Mouse (Mus musculus) limb, embryonic 11.5 days (tissue): ENCODE measurements around the gene Sptb. TPM values are rescaled to one million over a fixed set of nuclear protein-coding genes. Genes with fewer than 3 reads are reported as not detected.
A peak's percentile ranks its signal among the peaks of the same experiment; 100 is the strongest.

ENCODE experiments used
- ATAC-seq: fragments of 200-750 bp; cut with Nextera tagmentation; 2 replicates; pipeline ENCODE4 v1.8.0; 2017; ENCODE audit warnings: low read depth; ENCODE audit not compliant: insufficient number of reproducible peaks, low FRiP score, low TSS enrichment
- DNase-seq: peaks from one replicate; pipeline ENCODE4 v3.0.0-alpha.2; 2015; ENCODE audit warnings: low spot score
- H3K27ac ChIP-seq: fragments of 300-500 bp; sonication (generic); replicated peaks from 2 replicates; pipeline ENCODE4 v1.5.1; 2014; ENCODE audit warnings: low read depth, mild to moderate bottlenecking, low read length
- H3K27me3 ChIP-seq: fragments of 300-500 bp; sonication (generic); 2 replicates; pipeline ENCODE4 v1.6.1; 2014; ENCODE audit warnings: mild to moderate bottlenecking, low read length, mixed read lengths; ENCODE audit not compliant: control insufficient read depth, insufficient read depth
- H3K36me3 ChIP-seq: fragments of 300-500 bp; sonication (generic); 2 replicates; pipeline ENCODE4 v1.6.1; 2014; ENCODE audit warnings: mild to moderate bottlenecking, low read length, moderate library complexity, mixed read lengths; ENCODE audit not compliant: control insufficient read depth, insufficient read depth
- H3K4me1 ChIP-seq: fragments of 300-500 bp; sonication (generic); 2 replicates; pipeline ENCODE4 v1.6.1; 2014; ENCODE audit warnings: low read length, mixed read lengths; ENCODE audit not compliant: control insufficient read depth, insufficient read depth
- H3K4me2 ChIP-seq: fragments of 300-500 bp; sonication (generic); 2 replicates; pipeline ENCODE4 v1.6.1; 2014; ENCODE audit warnings: low read depth, mild to moderate bottlenecking, moderate library complexity; ENCODE audit not compliant: severe bottlenecking
- H3K4me3 ChIP-seq: fragments of 300-500 bp; sonication (generic); 2 replicates; pipeline ENCODE4 v1.5.1; 2014; ENCODE audit warnings: low read depth, low read length
- H3K9ac ChIP-seq: fragments of 300-500 bp; sonication (generic); 2 replicates; pipeline ENCODE4 v1.6.1; 2014; ENCODE audit warnings: mild to moderate bottlenecking, low read length
- H3K9me3 ChIP-seq: fragments of 300-500 bp; sonication (generic); 2 replicates; pipeline ENCODE4 v1.6.1; 2016; ENCODE audit warnings: low read length; ENCODE audit not compliant: control insufficient read depth
- WGBS: fragments of 180-500 bp; shearing (Covaris S2); extraction: QIAGEN DNeasy Blood & Tissue Kit; methylation state at CpG from one replicate; pipeline ENCODE4 v1.1.7; 2014; 5-methylcytosine and 5-hydroxymethylcytosine counted together
- polyA plus RNA-seq: library from polyadenylated mRNA; unstranded; fragments of >200 nt; fragmentation: Nextera tagmentation; extraction: Ambion mirVana; gene quantifications from 2 replicates; pipeline ENCODE4 v1.2.1, GENCODE M21; 2014

The Sptb gene
- polyA plus RNA-seq, 1 experiment from 2014 or later: 2.7 TPM

DNA sequence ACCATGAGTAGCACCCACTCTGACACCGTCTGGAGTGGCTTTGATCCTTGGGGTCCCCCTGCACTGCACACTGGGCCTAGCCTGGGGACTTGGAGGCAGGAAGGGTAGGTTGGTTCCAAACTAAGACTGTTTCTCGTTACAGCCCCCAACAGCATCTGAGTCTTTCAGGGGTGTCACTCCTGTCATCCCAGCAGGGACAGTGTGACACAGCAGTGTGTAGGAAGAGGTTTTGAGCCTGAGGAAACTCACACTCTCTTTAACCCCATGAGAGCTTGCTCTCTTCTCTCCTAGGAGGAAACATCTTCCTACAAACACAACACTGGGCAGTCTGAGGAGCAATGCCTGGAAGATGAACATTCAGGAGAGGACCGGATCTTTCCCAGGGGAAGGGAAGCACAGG is 115.8 kb downstream of the Sptb start:
- Histone ChIP-seq H3K27ac (no peak overlapping the region), H3K4me3 (no peak overlapping the region), H3K4me2 (no peak overlapping the region), H3K4me1 (0 out of 2 replicates have a peak, but pooled peaks cover 4% of the 10 kb centered on the region), H3K9ac (no peak overlapping the region), H3K9me3 (no peaks in the 10 kb centered on the region), H3K27me3 (no peaks in the 10 kb centered on the region), H3K36me3 (no peaks in the 10 kb centered on the region)
- DNase-seq (no peak), ATAC-seq (no peak)
- WGBS: 48% methylated on average over 3 of the region's 3 CpGs

- 18% methylated on average over 7 of the region's 7 CpGs for WGBS
- no peak overlapping the region for H3K27ac ChIP-seq
These were observed 116.5 kb downstream of the Sptb start for GRCm38 (mm10) chr12:76593839-76594322.

DNA sequence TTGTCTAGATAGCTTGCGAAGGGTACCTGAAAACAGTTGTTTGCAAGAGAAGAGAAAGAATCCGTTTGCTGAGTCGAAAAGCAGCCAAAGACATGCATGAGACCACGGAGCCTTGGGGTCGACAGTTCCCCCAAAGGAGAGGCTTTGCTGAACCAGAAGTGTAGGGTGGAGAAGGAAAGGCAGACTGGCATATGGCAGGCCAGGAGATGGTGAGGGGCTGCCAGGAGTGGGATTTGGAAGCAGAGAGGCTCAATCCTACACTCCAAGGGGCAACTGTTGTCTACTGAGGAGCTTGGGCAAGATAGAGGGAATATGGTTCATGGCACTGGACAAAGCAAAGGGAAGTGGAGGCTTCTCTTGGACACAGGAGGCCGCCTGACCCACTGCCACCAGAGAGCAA is 117.1 kb downstream of the Sptb start:
- no peak overlapping the region for H3K9ac ChIP-seq
- no peak overlapping the region for H3K27ac ChIP-seq
- 81% methylated on average over 6 of the region's 6 CpGs for WGBS
- ATAC-seq: no peak
- no peaks in the 10 kb centered on the region for H3K9me3 ChIP-seq
- no peaks in the 10 kb centered on the region for H3K27me3 ChIP-seq
- H3K4me2 ChIP-seq: no peak overlapping the region
- 0 out of 2 replicates have a peak, but pooled peaks cover 4% of the 10 kb centered on the region for H3K4me1 ChIP-seq
- H3K36me3 ChIP-seq: no peaks in the 10 kb centered on the region
- DNase-seq: no peak
- no peak overlapping the region for H3K4me3 ChIP-seq

More at GRCm38 (mm10) chr12:76593839-76594322, 116.5 kb downstream of the Sptb start:
- no peaks in the 10 kb centered on the region for H3K36me3 ChIP-seq
- H3K9me3 ChIP-seq: no peaks in the 10 kb centered on the region
- H3K4me3 ChIP-seq: no peak overlapping the region
- H3K27me3 ChIP-seq: no peaks in the 10 kb centered on the region
- ATAC-seq (no peak), DNase-seq (no peak)
- H3K4me1 ChIP-seq: 0 out of 2 replicates have a peak, but pooled peaks cover 4% of the 10 kb centered on the region
- no peak overlapping the region for H3K4me2 ChIP-seq
- H3K9ac ChIP-seq: no peak overlapping the region

DNA sequence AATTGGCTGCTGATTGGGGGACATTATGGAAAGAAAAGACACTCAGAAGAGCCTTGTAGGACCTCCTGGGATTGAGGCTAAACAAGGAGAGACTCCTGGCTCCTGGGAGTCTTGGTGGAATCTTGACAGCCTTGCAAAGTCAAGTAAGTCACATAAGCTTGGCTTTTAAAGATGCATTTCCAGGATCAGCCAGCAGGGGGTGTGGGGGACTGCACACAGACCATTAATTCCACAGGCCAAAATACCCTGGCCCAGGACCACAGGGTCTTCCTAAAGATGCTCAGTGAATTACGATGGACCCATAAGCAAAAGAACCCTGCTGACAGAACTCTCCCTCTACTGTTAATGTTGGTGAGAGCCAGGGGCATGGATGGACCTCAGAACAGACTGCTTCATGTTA is 118.1 kb downstream of the Sptb start:
- no peak overlapping the region for H3K9ac ChIP-seq
- ATAC-seq (no peak), DNase-seq (peak; percentile 88)
- no peaks in the 10 kb centered on the region for H3K9me3 ChIP-seq
- WGBS: 46% methylated on average over 1 of the region's 1 CpGs
- no peaks in the 10 kb centered on the region for H3K36me3 ChIP-seq
- H3K4me2 ChIP-seq: no peak overlapping the region
- no peaks in the 10 kb centered on the region for H3K27me3 ChIP-seq
- no peak overlapping the region for H3K4me3 ChIP-seq
- 0 out of 2 replicates have a peak, but pooled peaks cover 4% of the 10 kb centered on the region for H3K4me1 ChIP-seq
- H3K27ac ChIP-seq: no peak overlapping the region

DNA sequence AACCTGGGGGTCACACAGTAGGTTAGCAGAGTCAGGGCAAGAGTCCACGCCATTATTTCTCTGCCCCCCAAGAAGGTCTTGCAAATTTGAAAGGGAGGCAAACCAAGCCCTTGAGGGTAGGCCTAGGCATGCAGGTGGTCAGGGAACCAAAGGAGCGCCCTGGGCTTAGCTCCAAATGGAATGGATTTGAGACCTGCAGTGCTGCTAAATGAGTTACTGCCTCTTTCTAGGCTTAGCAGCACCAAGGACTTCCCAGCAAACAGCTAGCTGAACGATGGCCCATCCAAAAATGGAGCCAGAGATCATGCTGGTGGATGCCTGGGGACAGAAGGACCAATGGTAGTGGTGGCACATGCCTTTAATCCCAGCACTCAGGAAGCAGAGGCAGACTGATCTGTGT is 119.3 kb downstream of the Sptb start:
- Histone ChIP-seq H3K27me3 (no peaks in the 10 kb centered on the region), H3K9me3 (no peaks in the 10 kb centered on the region)
- ATAC-seq: no peak

GRCm38 (mm10) chr12:76589531-76589930 is 120.8 kb downstream of the Sptb start:
- H3K4me3 ChIP-seq: no peak overlapping the region
- 70% methylated on average over 6 of the region's 6 CpGs for WGBS

More for the DNA sequence above, 119.3 kb downstream of the Sptb start:
- Histone ChIP-seq H3K4me1 (0 out of 2 replicates have a peak, but pooled peaks cover 4% of the 10 kb centered on the region), H3K36me3 (no peaks in the 10 kb centered on the region), H3K4me3 (no peak overlapping the region), H3K27ac (no peak overlapping the region), H3K4me2 (no peak overlapping the region), H3K9ac (no peak overlapping the region)
- no peak for DNase-seq
- WGBS: 73% methylated on average over 3 of the region's 3 CpGs

GRCm38 (mm10) chr12:76587357-76587756 is 123.0 kb downstream of the Sptb start:
- Histone ChIP-seq H3K9ac (no peak overlapping the region), H3K4me2 (no peak overlapping the region), H3K27ac (no peak overlapping the region), H3K36me3 (no peaks in the 10 kb centered on the region), H3K27me3 (no peaks in the 10 kb centered on the region), H3K4me3 (no peak overlapping the region), H3K4me1 (0 out of 2 replicates have a peak, but pooled peaks cover 4% of the 10 kb centered on the region), H3K9me3 (no peaks in the 10 kb centered on the region)
- WGBS: 73% methylated on average over 11 of the region's 11 CpGs
- DNase-seq: no peak
- ATAC-seq: no peak

More at GRCm38 (mm10) chr12:76589531-76589930, 120.8 kb downstream of the Sptb start:
- no peak overlapping the region for H3K4me2 ChIP-seq
- no peaks in the 10 kb centered on the region for H3K36me3 ChIP-seq
- no peaks in the 10 kb centered on the region for H3K27me3 ChIP-seq
- ATAC-seq: no peak
- 0 out of 2 replicates have a peak, but pooled peaks cover 4% of the 10 kb centered on the region for H3K4me1 ChIP-seq
- DNase-seq: no peak
- no peak overlapping the region for H3K27ac ChIP-seq
- no peak overlapping the region for H3K9ac ChIP-seq
- H3K9me3 ChIP-seq: no peaks in the 10 kb centered on the region

- ATAC-seq (no peak), DNase-seq (no peak)
- H3K27me3 ChIP-seq: no peaks in the 10 kb centered on the region
- H3K4me1 ChIP-seq: 0 out of 2 replicates have a peak, but pooled peaks cover 7% of the 10 kb centered on the region
- H3K36me3 ChIP-seq: no peaks in the 10 kb centered on the region
- no peak overlapping the region for H3K4me2 ChIP-seq
- H3K9me3 ChIP-seq: no peaks in the 10 kb centered on the region
- no peak overlapping the region for H3K27ac ChIP-seq
- no peak overlapping the region for H3K9ac ChIP-seq
- H3K4me3 ChIP-seq: no peak overlapping the region
These were observed 125.3 kb downstream of the Sptb start for GRCm38 (mm10) chr12:76585028-76585427.

DNA sequence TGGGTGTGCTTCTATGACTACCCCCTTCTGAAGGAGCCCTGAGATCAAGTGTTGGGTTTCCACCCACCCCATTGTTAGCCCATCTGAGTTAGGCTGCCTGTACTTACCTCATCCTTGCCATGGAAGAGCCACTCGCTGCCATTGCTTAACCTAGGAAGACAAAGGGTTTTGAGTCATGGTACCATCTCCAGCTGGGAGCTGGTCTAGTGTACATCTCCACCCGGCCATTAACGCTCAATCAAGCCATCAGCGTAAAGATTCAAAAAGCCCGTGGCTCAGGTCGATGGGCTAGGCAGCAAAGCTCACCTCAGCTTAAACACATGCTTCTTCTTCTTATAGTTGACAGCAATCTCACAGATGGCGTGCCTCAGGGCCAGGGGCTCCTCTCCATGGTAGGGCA is 126.9 kb downstream of the Sptb start:
- ATAC-seq: no peak
- Histone ChIP-seq H3K27me3 (no peaks in the 10 kb centered on the region), H3K4me1 (0 out of 2 replicates have a peak, but pooled peaks cover 3% of the 10 kb centered on the region), H3K9ac (no peak overlapping the region), H3K27ac (no peak overlapping the region), H3K4me2 (no peak overlapping the region), H3K9me3 (no peaks in the 10 kb centered on the region), H3K4me3 (no peak overlapping the region), H3K36me3 (peaks cover 1% of the 10 kb centered on the region; the same call in 1 of the 2 replicates)
- WGBS: 85% methylated on average over 7 of the region's 7 CpGs
- no peak for DNase-seq
